Mouse (Mus musculus) E14TG2a.4 (cell line): ENCODE measurements around the gene Fbxw13.
A peak's percentile ranks its signal among the peaks of the same experiment; 100 is the strongest.
"Not testable (repeated sequence)": the region's sequence is repeated elsewhere in the genome, so short reads cannot be mapped to it uniquely, and the experiment has no call there.

ENCODE experiments used
- H3K27me3 ChIP-seq: 2 replicates; pipeline ENCODE4 v1.6.1; 2014; ENCODE audit warnings: low read length, control low read depth; ENCODE audit not compliant: insufficient read depth
- H3K36me3 ChIP-seq: 2 replicates; pipeline ENCODE4 v1.6.1; 2014; ENCODE audit warnings: low read length, control low read depth; ENCODE audit not compliant: insufficient read depth
- H3K4me1 ChIP-seq: replicated peaks from 2 replicates; pipeline ENCODE4 v1.6.1; 2014; ENCODE audit warnings: low read depth, low read length, control low read depth
- H3K4me3 ChIP-seq: replicated peaks from 2 replicates; pipeline ENCODE4 v1.5.1; 2014; ENCODE audit warnings: mild to moderate bottlenecking, low read length
- H3K9me3 ChIP-seq: 2 replicates; pipeline ENCODE4 v1.6.1; 2014; ENCODE audit warnings: low read length, control low read depth
- CTCF ChIP-seq: conservative IDR thresholded peaks from 2 replicates; pipeline ENCODE4 v1.5.1; 2014; ENCODE audit warnings: low read length
- NANOG ChIP-seq: IDR thresholded peaks from 2 replicates; pipeline ENCODE4 v1.6.1; 2014; ENCODE audit warnings: borderline replicate concordance, low read length, mixed read lengths
- POU5F1 ChIP-seq: IDR thresholded peaks from 2 replicates; pipeline ENCODE4 v1.6.1; 2014; ENCODE audit warnings: low read length, borderline replicate concordance

The Fbxw13 gene

GRCm38 (mm10) chr9:109195875-109196274 is at the start of gene Fbxw13:
Gene Fbxw13 (minus strand): TSS chr9:109195975.
- H3K27me3 ChIP-seq, H3K9me3 ChIP-seq, H3K36me3 ChIP-seq, H3K4me1 ChIP-seq, H3K4me3 ChIP-seq: not testable (repeated sequence)

- no peaks in the 10 kb centered on the region for H3K36me3 ChIP-seq
These were observed 38.9 kb upstream of the Fbxw13 start, which contains the start of gene Fbxw20 for GRCm38 (mm10) chr9:109234654-109235053. Gene Fbxw20 (minus strand): TSS chr9:109234754.

GRCm38 (mm10) chr9:109218449-109218848 is 22.7 kb upstream of the Fbxw13 start:
- H3K4me1 ChIP-seq, result no peaks in the 10 kb centered on the region
- TF ChIP-seq POU5F1 (no peak), NANOG (no peak), CTCF (peak; percentile 68)
- no peak overlapping the region for H3K4me3 ChIP-seq
- no peaks in the 10 kb centered on the region for H3K36me3 ChIP-seq
- H3K27me3 ChIP-seq, result no peaks in the 10 kb centered on the region
- peaks cover 18% of the 10 kb centered on the region for H3K9me3 ChIP-seq

More at GRCm38 (mm10) chr9:109234654-109235053, 38.9 kb upstream of the Fbxw13 start, which contains the start of gene Fbxw20:
- Histone ChIP-seq H3K4me3 (no peak within 1 kb of the TSS), H3K27me3 (no peaks in the 10 kb centered on the region), H3K9me3 (no peaks in the 10 kb centered on the region), H3K4me1 (no peaks in the 10 kb centered on the region)
- TF ChIP-seq NANOG (no peak), CTCF (no peak), POU5F1 (no peak)

GRCm38 (mm10) chr9:109201347-109201746 is 5.6 kb upstream of the Fbxw13 start:
- not testable (repeated sequence) for H3K36me3 ChIP-seq, H3K27me3 ChIP-seq, H3K9me3 ChIP-seq, H3K4me1 ChIP-seq, H3K4me3 ChIP-seq

- Histone ChIP-seq H3K4me1 (0 out of 2 replicates have a peak, but pooled peaks cover 3% of the 10 kb centered on the region), H3K36me3 (no peaks in the 10 kb centered on the region), H3K27me3 (no peaks in the 10 kb centered on the region; the same call in 1 of the 2 replicates), H3K4me3 (no peak overlapping the region), H3K9me3 (no peaks in the 10 kb centered on the region)
- TF ChIP-seq POU5F1 (no peak), NANOG (no peak), CTCF (no peak)
These were observed 4.6 kb upstream of the Fbxw13 start for GRCm38 (mm10) chr9:109200349-109200748.

- H3K36me3 ChIP-seq, result no peaks in the 10 kb centered on the region
- no peak overlapping the region for H3K4me3 ChIP-seq
- H3K9me3 ChIP-seq, result no peaks in the 10 kb centered on the region
- H3K27me3 ChIP-seq, result no peaks in the 10 kb centered on the region; the same call in 1 of the 2 replicates
- no peak for TF ChIP-seq NANOG
- TF ChIP-seq POU5F1, result no peak
- no peak for TF ChIP-seq CTCF
- H3K4me1 ChIP-seq, result 0 out of 2 replicates have a peak, but pooled peaks cover 3% of the 10 kb centered on the region
These were observed 3.6 kb upstream of the Fbxw13 start for GRCm38 (mm10) chr9:109199353-109199752.

- H3K4me1 ChIP-seq, result peaks cover 16% of the 10 kb centered on the region
- no peaks in the 10 kb centered on the region for H3K36me3 ChIP-seq
- H3K27me3 ChIP-seq, result no peaks in the 10 kb centered on the region
- no peak overlapping the region for H3K4me3 ChIP-seq
- peaks cover 47% of the 10 kb centered on the region for H3K9me3 ChIP-seq
- no peak for TF ChIP-seq POU5F1
- peak; percentile 79 for TF ChIP-seq NANOG
These were observed 18.6 kb downstream of the Fbxw13 start for GRCm38 (mm10) chr9:109177208-109177607.

- peak; percentile 13; the same call in 1 of the 2 replicates for TF ChIP-seq NANOG
- no peak for TF ChIP-seq POU5F1
- H3K4me1 ChIP-seq, result peaks cover 16% of the 10 kb centered on the region
- H3K27me3 ChIP-seq, result no peaks in the 10 kb centered on the region
- no peaks in the 10 kb centered on the region for H3K36me3 ChIP-seq
- no peak overlapping the region for H3K4me3 ChIP-seq
- peaks cover 50% of the 10 kb centered on the region for H3K9me3 ChIP-seq
These were observed 19.5 kb downstream of the Fbxw13 start for GRCm38 (mm10) chr9:109176301-109176700.

GRCm38 (mm10) chr9:109167316-109167715 is 28.5 kb downstream of the Fbxw13 start:
- Histone ChIP-seq H3K4me3 (no peak overlapping the region), H3K36me3 (no peaks in the 10 kb centered on the region), H3K27me3 (no peaks in the 10 kb centered on the region), H3K9me3 (peaks cover 25% of the 10 kb centered on the region), H3K4me1 (peaks cover 9% of the 10 kb centered on the region; the same call in 1 of the 2 replicates)
- TF ChIP-seq NANOG (no peak), POU5F1 (no peak), CTCF (no peak)

- TF ChIP-seq NANOG, result no peak
- TF ChIP-seq POU5F1, result no peak
- TF ChIP-seq CTCF, result no peak
- Histone ChIP-seq H3K9me3 (no peaks in the 10 kb centered on the region), H3K36me3 (no peaks in the 10 kb centered on the region), H3K4me1 (0 out of 2 replicates have a peak, but pooled peaks cover under 1% of the 10 kb centered on the region), H3K27me3 (no peaks in the 10 kb centered on the region), H3K4me3 (no peak within 1 kb of the TSS)
These were observed 33.8 kb downstream of the Fbxw13 start, which contains the start of gene Fbxw21 for GRCm38 (mm10) chr9:109161941-109162340. Gene Fbxw21 (minus strand): TSS chr9:109162041.
